Mouse (Mus musculus): ENCODE measurements around the gene Gcnt2.

GRCm38 (mm10) chr13:40852791-40853190 lies 6.8 kb upstream of the Gcnt2 start:
- TF ChIP-seq POLR2A (IDR thresholded peaks at IDR 0.05; ENCODE audit: insufficient read depth, low read length) = no peak
- no peak for TF ChIP-seq CTCF (IDR thresholded peaks at IDR 0.05; ENCODE audit: low read depth, low read length)

Data from ES-Bruce4 (cell line).